Mouse (Mus musculus) G1E (cell line): ENCODE data around the gene Rasa3.

ENCODE experiments used
- CTCF ChIP-seq: IDR thresholded peaks from 2 replicates; pipeline ENCODE4 v1.5.1; 2012; ENCODE audit warnings: low read depth, low read length, inconsistent platforms, mixed read lengths
- TAL1 ChIP-seq: conservative IDR thresholded peaks from 2 replicates; pipeline ENCODE4 v1.6.1; 2012; ENCODE audit warnings: low read depth, low read length, inconsistent platforms, mixed read lengths

- TF ChIP-seq CTCF, result no peak
- no peak for TF ChIP-seq TAL1
Observed at GRCm38 (mm10) chr8:13540122-13540521, 137.3 kb downstream of the Rasa3 start.
